Mouse (Mus musculus): ENCODE results near the gene Plcxd3.
"Not testable (repeated sequence)": the region's sequence is repeated elsewhere in the genome, so short reads cannot be mapped to it uniquely, and the experiment has no call there.

Plcxd3 gene

DNA sequence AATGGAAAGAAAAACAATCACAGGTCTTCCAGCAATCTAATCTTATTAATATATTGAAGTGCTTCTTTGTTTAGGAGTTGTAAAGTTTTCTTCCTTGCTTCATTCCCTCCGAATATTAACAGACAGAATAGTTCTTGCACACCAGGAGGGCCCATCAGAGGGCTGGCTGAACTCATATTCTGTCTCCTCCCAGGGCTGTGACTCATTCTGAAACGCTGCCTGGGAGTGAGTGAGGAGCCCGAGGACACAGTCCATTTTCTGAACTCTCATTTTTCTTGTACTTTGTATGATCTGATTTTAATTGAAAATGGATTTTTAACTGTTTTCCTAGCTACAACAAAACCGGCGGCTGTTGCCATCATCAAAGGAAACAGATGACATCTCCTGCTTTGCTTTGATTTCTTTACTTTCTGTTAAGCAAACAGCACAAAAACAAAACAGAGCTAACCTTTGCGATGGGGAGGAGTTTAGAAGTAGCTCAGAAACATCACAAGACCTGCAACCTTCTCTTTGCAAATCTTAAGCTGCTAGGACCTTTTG lies 186.2 kb downstream of the Plcxd3 start:
- peak; percentile 88 for DNase-seq

DNA sequence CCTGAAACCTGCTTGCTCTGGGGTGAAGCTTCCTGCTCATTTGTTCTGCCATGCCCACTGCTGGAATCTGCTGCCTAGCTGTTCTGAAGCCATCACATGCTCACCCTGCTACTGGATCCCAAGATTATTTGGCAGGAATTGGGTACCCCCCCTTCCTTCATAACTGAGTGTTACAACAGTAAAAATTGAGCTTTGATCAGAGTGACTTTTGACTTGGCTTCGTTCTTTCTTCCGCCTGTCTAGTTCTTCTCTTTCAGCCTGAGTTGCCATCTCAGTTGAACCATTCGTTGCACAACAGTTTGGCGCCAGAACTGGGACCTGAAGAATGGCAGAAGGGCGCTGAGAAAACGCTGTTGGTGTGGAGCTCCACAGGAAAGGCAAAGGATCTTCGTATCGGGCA lies 220.2 kb downstream of the Plcxd3 start:
- not testable (repeated sequence) for DNase-seq

DNA sequence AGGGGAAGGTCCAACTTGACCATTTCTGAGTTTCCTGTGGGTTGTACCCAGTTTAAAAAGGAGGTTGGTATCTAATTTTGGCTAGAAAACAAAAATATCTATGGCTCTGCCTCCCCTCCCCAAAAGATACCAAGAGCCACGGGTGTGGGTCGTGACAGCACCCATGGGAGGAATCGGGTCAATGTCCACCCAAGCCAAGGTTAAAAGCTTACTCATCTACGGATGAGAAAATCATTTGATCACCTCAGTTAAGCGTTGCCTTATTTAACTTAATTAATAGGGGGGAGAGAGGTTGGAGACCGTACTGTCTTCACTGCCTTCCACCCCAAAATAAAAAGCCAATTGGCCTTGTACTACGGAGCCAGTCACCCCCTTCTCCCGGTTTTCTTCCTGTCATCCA lies 223.4 kb downstream of the Plcxd3 start:
- not testable (repeated sequence) for DNase-seq

DNA sequence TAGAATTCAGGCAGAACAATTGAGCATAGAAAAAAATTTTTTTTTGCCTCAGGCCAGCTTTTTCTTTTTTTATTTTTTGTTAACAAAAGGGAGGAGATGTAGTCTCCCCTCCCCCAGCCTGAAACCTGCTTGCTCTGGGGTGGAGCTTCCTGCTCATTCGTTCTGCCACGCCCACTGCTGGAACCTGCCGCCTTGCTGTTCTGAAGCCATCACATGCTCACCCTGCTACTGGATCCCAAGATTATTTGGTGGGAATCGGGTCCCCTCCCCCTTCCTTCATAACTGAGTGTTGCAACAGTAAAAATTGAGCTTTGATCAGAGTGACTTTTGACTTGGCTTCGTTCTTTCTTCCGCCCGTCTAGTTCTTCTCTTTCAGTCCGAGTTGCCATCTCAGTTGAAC lies 224.0 kb downstream of the Plcxd3 start:
- DNase-seq, result peak; percentile 85

DNA sequence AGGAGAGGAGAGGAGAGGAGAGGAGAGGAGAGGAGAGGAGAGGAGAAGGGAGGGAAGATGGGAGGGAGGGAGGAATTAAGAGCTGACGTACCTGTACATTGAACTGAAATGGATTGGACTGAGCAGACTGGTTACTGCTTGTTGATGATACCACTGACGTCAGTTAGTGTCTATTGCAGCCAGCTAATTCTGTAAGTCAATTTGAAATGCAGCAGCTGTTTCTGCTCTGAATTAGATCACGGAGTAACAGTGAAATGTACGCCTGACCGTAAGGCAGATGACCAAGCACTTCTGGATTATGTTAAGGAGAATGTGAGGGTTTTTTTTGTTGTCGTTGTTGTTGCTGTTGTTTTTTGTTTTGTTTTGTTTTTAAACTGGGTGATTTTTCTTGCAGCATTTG lies 230.3 kb downstream of the Plcxd3 start:
- DNase-seq, result peak; percentile 87
